Mouse (Mus musculus): ENCODE measurements around the gene Rimbp2. TPM values are rescaled to one million over a fixed set of nuclear protein-coding genes. Genes with fewer than 3 reads are reported as not detected.

The Rimbp2 gene
- total RNA-seq, 4 experiments from 2014 or later: 109 to 137 (median 123) TPM

- DNase-seq (ENCODE audit: low spot score in 2 of 2): no peak
Observed at GRCm38 (mm10) chr5:128932776-128933175, 20.5 kb downstream of the Rimbp2 start.

GRCm38 (mm10) chr5:128925073-128925472 is 28.2 kb downstream of the Rimbp2 start:
- DNase-seq (ENCODE audit: low spot score in 2 of 2): no peak

- DNase-seq (ENCODE audit: low spot score in 2 of 2): no peak
Observed at GRCm38 (mm10) chr5:128920112-128920511, 33.2 kb downstream of the Rimbp2 start.

- DNase-seq (ENCODE audit: low spot score in 2 of 2): no peak
Observed at GRCm38 (mm10) chr5:128917116-128917959, 35.9 kb downstream of the Rimbp2 start.

DNA sequence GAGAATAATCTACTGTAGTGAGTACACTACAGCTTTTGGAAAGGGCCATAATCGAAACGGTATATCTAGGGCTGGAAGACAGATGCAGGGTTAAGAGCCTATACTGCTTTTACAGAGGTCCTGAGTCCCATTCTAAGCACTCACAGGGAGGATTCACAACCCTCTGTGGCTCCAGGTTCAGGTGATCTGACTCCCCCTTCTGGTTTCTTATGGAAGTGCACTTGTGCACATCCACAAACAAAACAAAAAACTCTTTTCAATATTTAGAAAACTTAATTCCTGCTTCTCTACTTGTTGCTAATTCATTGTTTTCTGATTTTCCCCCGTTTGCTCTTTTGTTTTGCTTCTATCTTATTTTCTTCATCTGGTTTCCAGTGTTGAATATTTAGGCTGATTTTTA is 39.5 kb downstream of the Rimbp2 start:
- DNase-seq (ENCODE audit: low spot score in 2 of 2): no peak

DNA sequence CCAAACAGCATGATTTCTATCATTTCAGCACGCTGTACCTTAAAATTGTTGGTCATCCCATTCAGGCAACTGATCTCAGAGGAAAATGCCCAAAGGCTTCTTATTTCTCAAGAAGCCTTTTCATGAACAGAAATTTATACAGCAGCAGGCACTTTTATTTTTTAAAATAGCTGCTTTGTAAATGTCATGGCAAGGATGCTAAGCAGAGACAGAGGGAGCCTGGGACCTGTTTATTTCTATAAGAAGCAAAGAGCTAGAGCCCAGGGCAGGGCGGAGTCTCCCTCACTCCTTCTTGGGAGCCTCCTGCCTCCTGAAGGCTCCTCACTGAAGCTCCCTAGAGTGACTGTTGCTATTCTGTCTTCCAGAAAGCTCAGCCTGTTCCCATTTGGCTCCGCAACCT is 40.9 kb downstream of the Rimbp2 start:
- no peak for DNase-seq (ENCODE audit: low spot score in 2 of 2)

- DNase-seq (ENCODE audit: low spot score in 2 of 2): no peak
Observed at GRCm38 (mm10) chr5:128911593-128911992, 41.7 kb downstream of the Rimbp2 start.

- DNase-seq (ENCODE audit: low spot score in 2 of 2): no peak
Observed at GRCm38 (mm10) chr5:128904113-128904512, 49.2 kb downstream of the Rimbp2 start.

DNA sequence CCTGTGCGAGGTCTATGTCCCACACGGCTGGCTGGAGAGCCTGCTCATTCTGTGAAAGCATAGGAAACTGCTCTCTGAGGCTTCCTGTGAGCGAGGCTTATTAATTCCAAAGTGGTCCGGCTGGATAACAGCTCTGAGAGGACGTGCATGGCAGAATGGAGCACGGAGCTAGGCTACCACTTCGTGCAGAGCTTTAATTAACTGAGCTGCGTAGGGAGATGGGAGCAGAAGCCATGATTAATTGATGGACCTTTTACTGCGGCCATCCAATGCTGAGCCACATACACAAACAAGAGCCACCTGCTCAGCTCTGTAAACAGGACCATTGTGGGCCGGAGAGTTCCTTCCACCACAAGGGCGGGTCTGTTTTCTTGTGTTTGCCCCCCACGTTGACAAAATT is 50.2 kb downstream of the Rimbp2 start:
- no peak for DNase-seq (ENCODE audit: low spot score in 2 of 2)

DNA sequence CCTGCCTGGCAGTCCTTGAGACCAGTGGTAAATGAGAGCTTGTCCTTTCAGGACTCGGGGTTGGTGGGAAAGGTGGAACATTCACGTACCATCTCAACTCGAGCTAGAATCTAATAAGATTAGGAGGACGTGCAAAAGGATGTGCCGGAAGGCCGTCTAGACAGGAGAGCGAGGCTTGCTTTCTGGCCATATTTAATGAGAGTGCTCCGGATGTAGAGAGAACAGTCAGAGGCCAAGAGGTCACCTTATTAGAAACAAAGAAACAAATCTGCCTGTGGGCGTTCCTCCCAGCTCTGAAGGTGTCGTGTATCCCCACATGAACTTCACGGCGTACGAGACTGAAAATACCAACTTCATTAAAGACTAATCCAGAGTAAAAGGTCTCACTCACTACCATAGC is 53.3 kb downstream of the Rimbp2 start:
- DNase-seq (ENCODE audit: low spot score in 2 of 2): no peak

GRCm38 (mm10) chr5:128894921-128895320 is 58.4 kb downstream of the Rimbp2 start:
- DNase-seq (ENCODE audit: low spot score in 2 of 2): no peak

DNA sequence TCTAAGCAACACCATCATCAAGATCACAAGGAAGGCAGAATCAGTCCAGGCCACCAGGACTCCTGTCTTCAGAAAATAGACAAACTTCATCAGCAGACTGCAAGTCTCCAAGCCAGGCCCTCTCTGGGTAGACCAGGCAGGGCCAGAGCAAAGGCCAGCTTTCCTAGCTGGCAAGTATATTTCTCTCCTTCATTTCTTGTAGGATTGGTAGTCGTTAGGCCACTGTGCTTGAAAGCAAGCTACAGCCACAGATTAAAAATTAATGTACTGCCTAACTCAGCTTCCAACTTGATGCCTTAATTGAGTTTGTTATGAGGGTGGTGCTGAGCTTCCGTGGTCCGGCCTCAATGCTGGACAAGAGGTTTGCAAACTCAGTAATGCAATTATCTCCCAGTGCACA is 65.7 kb downstream of the Rimbp2 start:
- no peak for DNase-seq (ENCODE audit: low spot score in 2 of 2)

DNA sequence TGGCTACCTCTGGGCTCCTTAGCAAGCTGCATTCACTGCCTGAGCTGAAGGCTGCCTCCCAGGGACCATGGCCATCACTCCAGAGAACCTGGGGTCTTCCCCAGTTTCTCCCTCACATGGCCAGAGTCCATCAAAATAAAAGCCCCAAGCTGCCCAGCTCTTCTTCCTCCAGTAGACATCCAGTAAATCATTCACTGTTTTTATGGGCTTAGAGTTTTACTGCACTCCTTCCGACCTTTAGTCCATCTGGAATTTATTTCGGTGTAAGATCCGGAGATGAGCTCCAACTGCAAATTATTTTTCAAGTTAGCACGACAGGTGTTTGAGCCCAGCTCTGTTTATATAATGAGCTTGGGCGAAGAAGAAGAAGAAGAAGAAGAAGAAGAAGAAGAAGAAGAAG is 69.0 kb downstream of the Rimbp2 start:
- DNase-seq (ENCODE audit: low spot score in 2 of 2): no peak

- DNase-seq (ENCODE audit: low spot score in 2 of 2): no peak
Observed at GRCm38 (mm10) chr5:128879092-128879491, 74.2 kb downstream of the Rimbp2 start.

GRCm38 (mm10) chr5:128877425-128878035 is 75.8 kb downstream of the Rimbp2 start:
- peak; percentile 64 to 66 for DNase-seq (ENCODE audit: low spot score in 2 of 2)

DNA sequence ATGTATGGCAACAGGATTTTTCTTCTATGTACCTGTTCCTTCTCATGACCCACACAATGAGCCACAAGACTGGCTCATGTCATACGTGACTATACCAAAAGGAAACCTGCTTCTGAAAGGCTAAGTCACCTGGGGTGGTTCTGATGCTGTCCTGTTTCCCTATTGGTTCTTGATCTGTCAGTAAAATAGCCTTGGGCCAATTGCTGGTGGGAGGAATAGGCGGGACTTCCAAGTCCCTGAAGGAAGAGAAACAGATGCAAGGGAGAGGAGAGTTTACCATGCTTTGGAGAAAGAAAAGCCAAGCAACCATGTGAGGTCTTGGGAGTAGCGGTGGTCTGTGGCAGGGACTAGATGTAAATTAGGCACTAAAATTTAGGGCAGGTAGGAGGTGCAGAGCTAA is 81.6 kb downstream of the Rimbp2 start:
- DNase-seq (ENCODE audit: low spot score in 2 of 2): no peak

GRCm38 (mm10) chr5:128866811-128867210 is 86.5 kb downstream of the Rimbp2 start:
- no peak for DNase-seq (ENCODE audit: low spot score in 2 of 2)

DNA sequence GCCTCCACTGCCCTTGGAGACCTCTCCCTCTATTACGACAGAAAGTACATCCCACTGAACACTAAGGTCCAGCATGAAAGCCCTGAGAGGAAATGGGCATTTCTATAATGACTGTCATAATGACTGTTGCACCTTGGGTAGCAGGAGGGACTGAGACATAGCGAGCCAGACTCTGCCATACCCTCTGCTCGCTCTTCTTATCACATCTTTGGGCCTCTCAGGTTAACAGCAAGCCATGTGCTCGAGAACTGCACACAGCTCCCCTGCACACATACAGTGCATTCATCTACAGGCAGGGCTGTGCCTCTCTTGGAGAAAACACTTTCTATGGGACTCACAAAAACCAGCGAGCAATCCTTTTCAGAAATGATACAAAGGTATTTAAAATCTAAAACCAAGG is 87.0 kb downstream of the Rimbp2 start:
- DNase-seq (ENCODE audit: low spot score in 2 of 2): no peak

GRCm38 (mm10) chr5:128863497-128863896 is 89.8 kb downstream of the Rimbp2 start:
- DNase-seq (ENCODE audit: low spot score in 2 of 2): no peak

DNA sequence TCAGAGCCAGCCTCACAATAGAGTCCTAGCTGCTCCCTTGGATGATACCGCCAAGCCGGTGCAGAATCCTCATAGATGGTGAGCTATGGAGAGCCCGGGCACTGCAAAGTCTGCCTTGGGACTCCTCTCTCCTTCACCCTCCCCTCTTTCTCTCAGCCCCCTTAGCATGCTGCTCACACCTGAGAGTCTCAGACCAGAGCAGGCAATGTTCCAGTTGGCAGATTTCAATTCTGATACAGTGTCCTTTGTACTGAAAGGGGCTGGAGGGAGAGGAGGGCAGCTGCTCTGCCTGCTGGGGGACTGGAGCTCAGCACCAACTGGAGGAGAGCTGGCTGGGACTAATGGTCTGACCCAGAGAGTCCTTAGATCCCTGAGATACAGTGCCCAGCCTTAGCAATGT is 92.4 kb downstream of the Rimbp2 start:
- DNase-seq (ENCODE audit: low spot score in 2 of 2): no peak

GRCm38 (mm10) chr5:128852791-128853190 is 100.5 kb downstream of the Rimbp2 start:
- no peak for DNase-seq (ENCODE audit: low spot score in 2 of 2)

DNA sequence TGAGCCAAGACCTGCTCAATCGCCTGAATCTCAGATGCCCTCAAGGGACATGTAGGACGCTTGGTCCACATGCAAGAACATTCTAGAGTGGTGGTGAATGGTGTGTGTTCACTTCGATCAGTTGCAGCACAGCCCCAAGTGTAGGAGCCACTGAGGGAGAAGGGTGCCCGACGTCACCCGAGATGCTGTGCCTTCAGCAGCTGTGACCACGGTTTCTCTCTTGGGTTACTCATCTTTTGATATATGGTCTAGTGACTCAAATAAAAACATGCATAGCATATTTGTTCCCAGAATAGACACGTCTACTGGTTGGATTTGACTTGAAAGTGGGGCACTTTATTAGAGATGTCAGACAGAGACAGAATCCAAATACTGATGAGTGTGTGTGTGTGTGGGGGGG is 105.5 kb downstream of the Rimbp2 start:
- DNase-seq (ENCODE audit: low spot score in 2 of 2): no peak

- DNase-seq (ENCODE audit: low spot score in 2 of 2): peak; percentile 39 to 45
Observed at GRCm38 (mm10) chr5:128846433-128847040, 106.7 kb downstream of the Rimbp2 start.
